Mouse (Mus musculus) lung, embryonic 14.5 days (tissue): Measurements from ENCODE around the gene Mycbp2. TPM values are rescaled to one million over a fixed set of nuclear protein-coding genes. Genes with fewer than 3 reads are reported as not detected.

ENCODE experiments used
- ATAC-seq: fragments of 200-750 bp; cut with Nextera tagmentation; 2 replicates; pipeline ENCODE4 v1.8.0; 2017; ENCODE audit warnings: mild to moderate bottlenecking, moderate TSS enrichment, moderate library complexity; ENCODE audit not compliant: insufficient read depth
- DNase-seq: peaks from one replicate; pipeline ENCODE4 v3.0.0-alpha.2; 2015
- H3K27ac ChIP-seq: fragments of 300-500 bp; sonication (generic); 2 replicates; pipeline ENCODE4 v1.5.1; 2014; ENCODE audit warnings: low read depth, mild to moderate bottlenecking, moderate library complexity
- H3K27me3 ChIP-seq: fragments of 300-500 bp; sonication (generic); 2 replicates; pipeline ENCODE4 v1.6.1; 2014; ENCODE audit warnings: low read length, control low read depth; ENCODE audit not compliant: insufficient read depth
- H3K36me3 ChIP-seq: fragments of 300-500 bp; sonication (generic); 2 replicates; pipeline ENCODE4 v1.6.1; 2014; ENCODE audit warnings: control low read depth; ENCODE audit not compliant: insufficient read depth
- H3K4me1 ChIP-seq: fragments of 300-500 bp; sonication (generic); 2 replicates; pipeline ENCODE4 v1.6.1; 2014; ENCODE audit warnings: antibody characterized with exemption, control low read depth; ENCODE audit not compliant: insufficient read depth
- H3K4me2 ChIP-seq: fragments of 300-500 bp; sonication (generic); 2 replicates; pipeline ENCODE4 v1.6.1; 2014; ENCODE audit warnings: mild to moderate bottlenecking
- H3K4me3 ChIP-seq: fragments of 300-500 bp; sonication (generic); 2 replicates; pipeline ENCODE4 v1.5.1; 2014; ENCODE audit warnings: low read depth, low read length
- H3K9ac ChIP-seq: fragments of 300-500 bp; sonication (generic); 2 replicates; pipeline ENCODE4 v1.6.1; 2014
- H3K9me3 ChIP-seq: fragments of 300-500 bp; sonication (generic); 2 replicates; pipeline ENCODE4 v1.6.1; 2016; ENCODE audit warnings: low read depth, low read length, control low read depth
- CTCF ChIP-seq: IDR thresholded peaks from 2 replicates; pipeline ENCODE4 v1.5.1; 2016; ENCODE audit warnings: antibody characterized with exemption, low read depth
- WGBS: fragments of 180-500 bp; shearing (Covaris S2); extraction: QIAGEN DNeasy Blood & Tissue Kit; methylation state at CpG from one replicate; pipeline ENCODE4 v1.1.7; 2014; 5-methylcytosine and 5-hydroxymethylcytosine counted together
- polyA plus RNA-seq: library from polyadenylated mRNA; unstranded; fragments of >200 nt; fragmentation: Nextera tagmentation; extraction: Ambion mirVana; gene quantifications from 2 replicates; pipeline ENCODE4 v1.2.1, GENCODE M21; 2014

Mycbp2 gene
- polyA plus RNA-seq, 1 experiment from 2014 or later, result 22.7 TPM

- H3K27me3 ChIP-seq, result no peaks in the 10 kb centered on the region
- 90% methylated on average over 2 of the region's 2 CpGs for WGBS
- H3K4me3 ChIP-seq, result no peak overlapping the region
- ATAC-seq, result no peak
- TF ChIP-seq CTCF, result no peak
- no peak overlapping the region for H3K4me2 ChIP-seq
- H3K27ac ChIP-seq, result no peak overlapping the region
- peaks cover 36% of the 10 kb centered on the region for H3K36me3 ChIP-seq
- H3K4me1 ChIP-seq, result no peaks in the 10 kb centered on the region
- DNase-seq, result no peak
- no peaks in the 10 kb centered on the region for H3K9me3 ChIP-seq
- no peak overlapping the region for H3K9ac ChIP-seq
These were observed 86.2 kb downstream of the Mycbp2 start for GRCm38 (mm10) chr14:103260437-103260836.

- Histone ChIP-seq H3K4me1 (no peaks in the 10 kb centered on the region), H3K4me3 (no peak overlapping the region), H3K9me3 (no peaks in the 10 kb centered on the region), H3K27ac (no peak overlapping the region), H3K36me3 (peaks cover 36% of the 10 kb centered on the region), H3K27me3 (no peaks in the 10 kb centered on the region), H3K4me2 (no peak overlapping the region), H3K9ac (no peak overlapping the region)
- no peak for TF ChIP-seq CTCF
- 86% methylated on average over 2 of the region's 2 CpGs for WGBS
- DNase-seq, result no peak
- ATAC-seq, result no peak
These were observed 87.9 kb downstream of the Mycbp2 start for GRCm38 (mm10) chr14:103258745-103259144.

DNA sequence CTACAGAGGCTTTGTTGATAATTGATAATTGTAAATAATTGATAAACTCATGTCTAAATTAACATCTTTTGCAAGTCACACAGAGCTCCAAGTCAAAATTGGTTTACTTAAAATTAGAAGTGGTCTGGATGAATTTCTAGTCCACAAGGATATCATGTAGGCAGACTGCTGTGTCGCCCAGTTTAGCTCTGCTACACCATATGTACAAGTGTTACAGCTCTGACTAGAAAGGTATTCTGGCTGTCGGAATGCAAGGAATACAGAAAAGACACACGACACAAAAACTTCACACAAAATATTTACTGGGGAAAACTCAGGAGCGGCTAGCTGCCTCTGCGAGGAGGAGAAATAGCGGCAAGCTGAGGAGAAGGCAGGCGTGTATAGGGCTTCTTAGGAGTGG is 89.7 kb downstream of the Mycbp2 start:
- DNase-seq (no peak), ATAC-seq (no peak)
- no peak overlapping the region for H3K4me3 ChIP-seq
- 89% methylated on average over 7 of the region's 7 CpGs for WGBS
- peaks cover 34% of the 10 kb centered on the region for H3K36me3 ChIP-seq
- H3K4me1 ChIP-seq, result no peaks in the 10 kb centered on the region
- H3K9ac ChIP-seq, result no peak overlapping the region
- H3K9me3 ChIP-seq, result no peaks in the 10 kb centered on the region
- H3K4me2 ChIP-seq, result no peak overlapping the region
- no peaks in the 10 kb centered on the region for H3K27me3 ChIP-seq
- H3K27ac ChIP-seq, result no peak overlapping the region
- TF ChIP-seq CTCF, result no peak

GRCm38 (mm10) chr14:103254311-103254710 is 92.3 kb downstream of the Mycbp2 start:
- DNase-seq (no peak), ATAC-seq (no peak)
- Histone ChIP-seq H3K36me3 (peaks cover 21% of the 10 kb centered on the region), H3K9ac (no peak overlapping the region), H3K27me3 (no peaks in the 10 kb centered on the region), H3K4me2 (no peak overlapping the region), H3K9me3 (no peaks in the 10 kb centered on the region), H3K27ac (no peak overlapping the region), H3K4me3 (no peak overlapping the region), H3K4me1 (no peaks in the 10 kb centered on the region)
- 84% methylated on average over 2 of the region's 2 CpGs for WGBS
- no peak for TF ChIP-seq CTCF

- Histone ChIP-seq H3K9me3 (no peaks in the 10 kb centered on the region), H3K4me2 (no peak overlapping the region), H3K4me1 (no peaks in the 10 kb centered on the region), H3K27me3 (no peaks in the 10 kb centered on the region), H3K36me3 (peaks cover 21% of the 10 kb centered on the region; the same call in 1 of the 2 replicates), H3K9ac (no peak overlapping the region), H3K27ac (no peak overlapping the region), H3K4me3 (no peak overlapping the region)
- no peak for DNase-seq
- 93% methylated on average over 6 of the region's 6 CpGs for WGBS
- no peak for TF ChIP-seq CTCF
- ATAC-seq, result no peak
These were observed 104.6 kb downstream of the Mycbp2 start for GRCm38 (mm10) chr14:103242020-103242419.

- no peak for DNase-seq
- Histone ChIP-seq H3K4me3 (no peak overlapping the region), H3K4me1 (no peaks in the 10 kb centered on the region), H3K9ac (no peak overlapping the region), H3K4me2 (no peak overlapping the region), H3K27ac (no peak overlapping the region), H3K9me3 (no peaks in the 10 kb centered on the region), H3K27me3 (no peaks in the 10 kb centered on the region), H3K36me3 (peaks cover 11% of the 10 kb centered on the region; the same call in 1 of the 2 replicates)
- WGBS, result 94% methylated on average over 6 of the region's 6 CpGs
- no peak for ATAC-seq
- no peak for TF ChIP-seq CTCF
These were observed 111.8 kb downstream of the Mycbp2 start for GRCm38 (mm10) chr14:103234770-103235169.

GRCm38 (mm10) chr14:103233640-103234593 is 112.7 kb downstream of the Mycbp2 start:
- DNase-seq (no peak), ATAC-seq (no peak)
- no peak for TF ChIP-seq CTCF
- Histone ChIP-seq H3K4me1 (no peaks in the 10 kb centered on the region), H3K27me3 (no peaks in the 10 kb centered on the region), H3K4me2 (no peak overlapping the region), H3K36me3 (peaks cover 14% of the 10 kb centered on the region; the same call in 1 of the 2 replicates), H3K27ac (no peak overlapping the region), H3K9ac (no peak overlapping the region), H3K9me3 (no peaks in the 10 kb centered on the region), H3K4me3 (no peak overlapping the region)
- 55% methylated on average over 12 of the region's 12 CpGs for WGBS
